Mouse (Mus musculus): Measurements from ENCODE around the gene Gadl1.

DNA sequence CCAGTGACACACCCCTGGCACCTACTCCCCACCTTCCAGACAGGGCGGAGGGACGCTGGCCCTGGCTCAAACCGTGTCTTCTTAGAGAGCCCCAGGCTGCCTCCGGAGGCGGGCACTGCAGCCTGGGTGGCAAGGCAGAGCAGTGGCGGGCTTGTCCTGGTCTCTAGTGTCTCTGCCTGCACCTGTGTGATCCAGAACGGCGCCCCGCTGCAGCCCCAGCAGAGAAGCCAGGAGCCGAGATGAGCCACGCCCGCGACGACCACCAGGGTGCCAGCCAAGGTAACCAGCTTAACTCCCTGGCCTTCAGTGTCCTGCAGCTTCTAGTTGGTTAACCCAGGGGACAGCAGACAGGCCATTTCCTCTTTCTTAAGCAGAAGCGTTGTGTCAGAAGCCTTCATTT is 930 bp upstream of the Gadl1 start:
- no peak for TF ChIP-seq CTCF (IDR thresholded peaks at IDR 0.05; ENCODE audit: extremely low read depth, insufficient read length, insufficient replicate concordance, low read depth, low read length)
- no peak for TF ChIP-seq POLR2A (IDR thresholded peaks at IDR 0.05; ENCODE audit: low read depth, low read length)
